Mouse (Mus musculus): Measurements from ENCODE around the gene Rcbtb2. TPM values are rescaled to one million over a fixed set of nuclear protein-coding genes. Genes with fewer than 3 reads are reported as not detected.

Rcbtb2 gene
- total and polyA plus RNA-seq, 2 experiments from 2014 or later, result 48.9 to 63.9 TPM

DNA sequence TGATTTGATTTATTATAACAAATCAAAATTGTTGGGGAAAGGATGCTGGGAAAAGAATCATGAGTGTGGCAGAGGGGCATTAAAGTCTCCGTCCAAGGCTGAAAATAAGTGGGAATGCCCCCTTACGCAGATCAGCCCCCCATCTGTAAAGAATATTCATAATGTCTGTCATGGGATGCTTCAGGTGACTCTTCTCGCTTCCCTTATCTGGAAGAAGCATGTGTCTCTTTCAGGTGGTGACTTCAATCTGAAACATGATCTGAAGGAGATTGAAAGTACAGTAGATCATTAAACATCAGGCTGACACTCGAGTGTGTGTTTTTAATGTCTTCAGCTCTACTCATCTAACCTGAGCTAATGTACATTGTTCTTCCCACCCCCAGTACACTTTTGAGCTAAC, 22.7 kb downstream of the Rcbtb2 start:
- no peak overlapping the region for H3K4me2 ChIP-seq (ENCODE audit: low read depth)
- H3K4me1 ChIP-seq (ENCODE audit: insufficient read depth), result peaks cover 17% of the 10 kb centered on the region; the same call in 1 of the 2 replicates
- 95% methylated on average over 4 of the region's 4 CpGs for WGBS
- H3K36me3 ChIP-seq (ENCODE audit: insufficient read depth), result no peaks in the 10 kb centered on the region
- no peak overlapping the region for H3K4me3 ChIP-seq (ENCODE audit: low read depth, low read length)
- H3K9ac ChIP-seq, result no peak overlapping the region
- no peaks in the 10 kb centered on the region for H3K27me3 ChIP-seq (ENCODE audit: insufficient read depth, low read length)
- ATAC-seq (no peak), DNase-seq (no peak)
- no peaks in the 10 kb centered on the region for H3K9me3 ChIP-seq (ENCODE audit: low read length)
- TF ChIP-seq CTCF (IDR thresholded peaks at IDR 0.05; ENCODE audit: low read depth), result no peak
- H3K27ac ChIP-seq (ENCODE audit: low read depth, low read length), result no peak overlapping the region

GRCm38 (mm10) chr14:73146721-73147120, 23.9 kb downstream of the Rcbtb2 start:
- H3K27ac ChIP-seq (ENCODE audit: low read depth, low read length), result no peak overlapping the region
- no peaks in the 10 kb centered on the region for H3K27me3 ChIP-seq (ENCODE audit: insufficient read depth, low read length)
- TF ChIP-seq CTCF (IDR thresholded peaks at IDR 0.05; ENCODE audit: low read depth), result no peak
- no peak overlapping the region for H3K4me3 ChIP-seq (ENCODE audit: low read depth, low read length)
- no peaks in the 10 kb centered on the region for H3K36me3 ChIP-seq (ENCODE audit: insufficient read depth)
- no peak overlapping the region for H3K4me2 ChIP-seq (ENCODE audit: low read depth)
- H3K9ac ChIP-seq, result no peak overlapping the region
- H3K9me3 ChIP-seq (ENCODE audit: low read length), result no peaks in the 10 kb centered on the region
- WGBS, result 51% methylated on average over 3 of the region's 3 CpGs
- no peak for DNase-seq
- H3K4me1 ChIP-seq (ENCODE audit: insufficient read depth), result peaks cover 17% of the 10 kb centered on the region; the same call in 1 of the 2 replicates
- no peak for ATAC-seq

GRCm38 (mm10) chr14:73148125-73148524, 25.3 kb downstream of the Rcbtb2 start:
- DNase-seq (no peak), ATAC-seq (no peak)
- 83% methylated on average over 3 of the region's 3 CpGs for WGBS
- H3K4me1 ChIP-seq (ENCODE audit: insufficient read depth), result 0 out of 2 replicates have a peak, but pooled peaks cover 11% of the 10 kb centered on the region
- no peaks in the 10 kb centered on the region for H3K27me3 ChIP-seq (ENCODE audit: insufficient read depth, low read length)
- no peaks in the 10 kb centered on the region for H3K36me3 ChIP-seq (ENCODE audit: insufficient read depth)
- H3K9me3 ChIP-seq (ENCODE audit: low read length), result no peaks in the 10 kb centered on the region
- H3K4me3 ChIP-seq (ENCODE audit: low read depth, low read length), result no peak overlapping the region
- TF ChIP-seq CTCF (IDR thresholded peaks at IDR 0.05; ENCODE audit: low read depth), result no peak
- no peak overlapping the region for H3K9ac ChIP-seq
- no peak overlapping the region for H3K4me2 ChIP-seq (ENCODE audit: low read depth)
- no peak overlapping the region for H3K27ac ChIP-seq (ENCODE audit: low read depth, low read length)

DNA sequence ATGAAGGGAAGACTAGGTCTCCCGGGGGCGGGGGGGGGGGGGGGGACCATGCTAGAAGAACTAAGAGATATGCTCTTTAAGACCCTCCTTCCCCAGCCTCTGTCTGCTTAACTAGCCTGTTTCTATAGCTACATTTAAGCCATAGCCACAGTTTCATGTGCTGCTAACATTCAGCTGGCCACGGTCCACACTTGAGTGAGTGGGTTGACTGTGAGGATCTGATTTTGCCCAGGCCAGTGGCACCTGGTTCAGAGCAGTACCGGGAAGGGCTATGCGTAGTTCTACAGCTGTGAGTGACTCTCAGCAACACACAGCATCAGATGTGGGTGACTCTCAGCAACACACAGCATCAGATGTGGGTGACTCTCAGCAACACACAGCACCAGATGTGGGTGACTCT, 38.5 kb downstream of the Rcbtb2 start:
- ATAC-seq (no peak), DNase-seq (no peak)
- Histone ChIP-seq H3K27me3 (ENCODE audit: insufficient read depth, low read length) (no peaks in the 10 kb centered on the region), H3K4me2 (ENCODE audit: low read depth) (no peak overlapping the region), H3K4me1 (ENCODE audit: insufficient read depth) (no peaks in the 10 kb centered on the region), H3K9ac (no peak overlapping the region), H3K9me3 (ENCODE audit: low read length) (no peaks in the 10 kb centered on the region), H3K36me3 (ENCODE audit: insufficient read depth) (peaks cover 49% of the 10 kb centered on the region), H3K4me3 (ENCODE audit: low read depth, low read length) (no peak overlapping the region), H3K27ac (ENCODE audit: low read depth, low read length) (no peak overlapping the region)
- 92% methylated on average over 5 of the region's 5 CpGs for WGBS
- TF ChIP-seq CTCF (IDR thresholded peaks at IDR 0.05; ENCODE audit: low read depth), result no peak

DNA sequence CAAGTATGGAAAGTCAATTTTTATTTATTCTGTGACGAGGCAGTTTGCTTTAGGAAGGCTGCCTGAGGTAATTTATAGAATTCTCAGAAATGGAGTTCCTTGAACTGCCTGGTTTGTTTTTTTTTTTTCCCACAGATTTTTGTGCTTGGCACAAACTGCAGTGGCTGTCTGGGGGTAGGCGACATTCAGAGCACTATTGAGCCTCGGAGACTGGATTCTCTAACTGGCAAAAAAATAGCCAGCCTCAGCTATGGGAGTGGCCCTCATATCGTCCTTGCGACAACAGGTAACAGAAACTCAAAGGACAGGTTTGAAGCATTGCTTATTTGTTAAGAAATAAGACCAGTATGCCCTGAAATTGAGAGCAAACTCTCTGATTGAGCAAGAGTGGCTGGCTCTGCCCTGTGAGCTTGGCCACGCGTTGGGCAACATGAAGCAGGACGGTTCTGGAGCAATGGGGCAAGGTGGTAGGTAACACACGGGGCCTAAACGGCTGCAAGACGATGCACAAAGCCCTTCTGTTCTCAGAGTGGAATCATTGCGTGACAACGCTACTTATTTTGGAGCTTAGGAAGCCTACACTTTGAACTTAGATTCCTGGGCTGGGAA, 39.5 kb downstream of the Rcbtb2 start:
- Histone ChIP-seq H3K9me3 (ENCODE audit: low read length) (no peaks in the 10 kb centered on the region), H3K4me2 (ENCODE audit: low read depth) (no peak overlapping the region), H3K4me3 (ENCODE audit: low read depth, low read length) (no peak overlapping the region), H3K27ac (ENCODE audit: low read depth, low read length) (no peak overlapping the region), H3K36me3 (ENCODE audit: insufficient read depth) (peaks cover 48% of the 10 kb centered on the region), H3K4me1 (ENCODE audit: insufficient read depth) (no peaks in the 10 kb centered on the region), H3K27me3 (ENCODE audit: insufficient read depth, low read length) (no peaks in the 10 kb centered on the region), H3K9ac (no peak overlapping the region)
- 87% methylated on average over 13 of the region's 13 CpGs for WGBS
- DNase-seq, result no peak
- no peak for TF ChIP-seq CTCF (IDR thresholded peaks at IDR 0.05; ENCODE audit: low read depth)
- ATAC-seq, result no peak

DNA sequence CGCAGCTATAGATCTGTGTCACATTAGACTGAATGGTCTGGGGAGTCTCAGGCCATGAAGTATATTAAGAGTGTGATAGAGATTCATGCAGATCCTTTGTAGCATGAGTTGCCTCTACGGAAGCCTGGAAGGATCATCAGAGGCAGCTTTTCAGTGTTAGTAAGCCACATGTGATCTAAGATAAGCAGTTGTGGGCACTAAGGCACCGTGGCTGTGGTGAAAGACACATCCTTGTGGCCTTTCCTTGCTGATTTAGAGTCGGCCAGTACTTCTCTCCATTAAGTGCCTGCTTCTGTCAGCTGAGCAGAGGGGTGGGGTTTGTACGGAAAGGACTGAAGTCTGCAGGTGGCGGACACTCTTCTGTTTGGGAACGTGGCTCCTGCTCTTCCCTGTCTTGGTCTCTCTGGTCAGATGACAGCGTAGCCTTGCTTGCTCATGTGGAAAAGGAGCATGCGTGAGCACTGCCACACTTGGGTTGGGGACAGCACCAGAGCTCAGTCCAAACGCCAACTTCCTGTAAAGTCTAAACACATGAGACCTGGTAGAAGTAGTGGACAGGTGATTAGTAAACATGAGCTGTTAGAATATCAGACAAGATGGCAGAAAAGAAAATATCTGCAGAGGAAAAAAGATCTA, 40.6 kb downstream of the Rcbtb2 start:
- WGBS, result 94% methylated on average over 10 of the region's 10 CpGs
- no peak for TF ChIP-seq CTCF (IDR thresholded peaks at IDR 0.05; ENCODE audit: low read depth)
- no peak for DNase-seq
- no peaks in the 10 kb centered on the region for H3K27me3 ChIP-seq (ENCODE audit: insufficient read depth, low read length)
- no peak overlapping the region for H3K4me3 ChIP-seq (ENCODE audit: low read depth, low read length)
- no peak overlapping the region for H3K9ac ChIP-seq
- no peaks in the 10 kb centered on the region for H3K9me3 ChIP-seq (ENCODE audit: low read length)
- ATAC-seq, result no peak
- peaks cover 58% of the 10 kb centered on the region for H3K36me3 ChIP-seq (ENCODE audit: insufficient read depth)
- no peak overlapping the region for H3K27ac ChIP-seq (ENCODE audit: low read depth, low read length)
- no peak overlapping the region for H3K4me2 ChIP-seq (ENCODE audit: low read depth)
- no peaks in the 10 kb centered on the region for H3K4me1 ChIP-seq (ENCODE audit: insufficient read depth)

DNA sequence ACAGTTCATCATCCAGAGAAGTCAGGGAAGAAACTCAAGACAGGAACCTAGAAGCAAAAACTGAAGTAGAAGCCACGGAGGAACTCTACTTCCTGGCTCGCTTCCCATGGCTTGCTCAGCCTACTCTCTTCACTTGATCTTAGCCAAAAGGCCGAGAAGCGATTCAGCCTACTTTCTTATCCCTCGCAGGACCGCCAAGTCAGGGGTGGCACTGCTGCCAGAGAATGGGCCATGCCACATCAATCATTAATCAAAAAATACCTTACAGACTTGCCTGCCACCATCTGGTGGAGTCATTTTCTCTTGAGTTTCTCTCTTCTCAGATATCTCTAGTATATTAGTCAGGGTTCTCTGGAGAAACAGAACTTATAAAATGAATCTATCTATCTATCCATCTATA, 42.3 kb downstream of the Rcbtb2 start:
- H3K9me3 ChIP-seq (ENCODE audit: low read length), result no peaks in the 10 kb centered on the region
- H3K4me3 ChIP-seq (ENCODE audit: low read depth, low read length), result no peak overlapping the region
- DNase-seq (no peak), ATAC-seq (no peak)
- no peaks in the 10 kb centered on the region for H3K4me1 ChIP-seq (ENCODE audit: insufficient read depth)
- WGBS, result 97% methylated on average over 6 of the region's 6 CpGs
- peaks cover 59% of the 10 kb centered on the region for H3K36me3 ChIP-seq (ENCODE audit: insufficient read depth)
- H3K27ac ChIP-seq (ENCODE audit: low read depth, low read length), result no peak overlapping the region
- H3K4me2 ChIP-seq (ENCODE audit: low read depth), result no peak overlapping the region
- H3K27me3 ChIP-seq (ENCODE audit: insufficient read depth, low read length), result no peaks in the 10 kb centered on the region
- H3K9ac ChIP-seq, result no peak overlapping the region
- no peak for TF ChIP-seq CTCF (IDR thresholded peaks at IDR 0.05; ENCODE audit: low read depth)
